Mouse (Mus musculus) CH12.LX (cell line): Measurements from ENCODE around the gene Kap. TPM values are rescaled to one million over a fixed set of nuclear protein-coding genes. Genes with fewer than 3 reads are reported as not detected.
"Not testable (repeated sequence)": the region's sequence is repeated elsewhere in the genome, so short reads cannot be mapped to it uniquely, and the experiment has no call there.

Experiments
- DNase-seq: peaks from one replicate; pipeline ENCODE4 v3.0.0-alpha.2; 2013; ENCODE audit errors: extremely low read depth
- H3K27ac ChIP-seq: 2 replicates; pipeline ENCODE4 v1.5.1; 2012; ENCODE audit warnings: low read depth, mild to moderate bottlenecking, control low read depth, moderate library complexity; ENCODE audit not compliant: insufficient read depth
- H3K27me3 ChIP-seq: replicated peaks from 2 replicates; pipeline ENCODE3; 2012; ENCODE audit warnings: inconsistent platforms
- H3K36me3 ChIP-seq, 2 experiments: replicated peaks in 1 of 2; 2 replicates each; pipeline versions ENCODE3 to v1.6.1; 2012; ENCODE audit warnings: inconsistent platforms in 1 of 2, low read length in 1 of 2, mild to moderate bottlenecking in 1 of 2, mixed read lengths in 1 of 2, moderate library complexity in 1 of 2; ENCODE audit not compliant: control insufficient read depth in 1 of 2, insufficient read depth in 1 of 2
- H3K4me1 ChIP-seq, 2 experiments: 2 replicates each; pipeline ENCODE4 v1.6.1; 2012; ENCODE audit warnings: inconsistent platforms in 1 of 2, moderate library complexity in 1 of 2; ENCODE audit not compliant: insufficient read depth in 2 of 2, control insufficient read depth in 1 of 2
- H3K4me2 ChIP-seq: 2 replicates; pipeline ENCODE4 v1.6.1; 2012; ENCODE audit warnings: low read depth, mild to moderate bottlenecking, control low read depth; ENCODE audit not compliant: poor library complexity, insufficient read depth, severe bottlenecking
- H3K4me3 ChIP-seq, 3 experiments: fragments of 150-350 bp in 1 of 3; sonication (generic) in 1 of 3; replicated peaks in 1 of 3; 2 replicates each; pipeline versions ENCODE3 to v1.5.1; 2011 to 2012; ENCODE audit warnings: low read depth in 2 of 3, low read length in 2 of 3, mild to moderate bottlenecking in 2 of 3, moderate library complexity in 2 of 3, control low read depth in 1 of 3, improper control_type of control experiment in 1 of 3, inconsistent platforms in 1 of 3, mixed read lengths in 1 of 3; ENCODE audit not compliant: poor library complexity in 1 of 3
- H3K79me2 ChIP-seq: replicated peaks from 2 replicates; pipeline ENCODE4 v1.6.1; 2012; ENCODE audit warnings: mild to moderate bottlenecking, moderate library complexity; ENCODE audit not compliant: control insufficient read depth, poor library complexity, insufficient read depth, severe bottlenecking; ENCODE audit errors: extremely low read depth
- H3K9ac ChIP-seq: 2 replicates; pipeline ENCODE4 v1.6.1; 2012; ENCODE audit warnings: low read depth, mild to moderate bottlenecking, control low read depth, moderate library complexity; ENCODE audit not compliant: insufficient read depth
- H3K9me3 ChIP-seq: replicated peaks from 2 replicates; pipeline ENCODE3; 2012; ENCODE audit warnings: low read length, inconsistent platforms, mixed read lengths
- CTCF ChIP-seq, 2 experiments: IDR thresholded peaks in 1 of 2; conservative IDR thresholded peaks in 1 of 2; 2 replicates each; pipeline ENCODE4 v1.5.1; 2011 to 2012; ENCODE audit warnings: low read depth in 2 of 2, low read length in 2 of 2, improper control_type of control experiment in 1 of 2, inconsistent platforms in 1 of 2, mild to moderate bottlenecking in 1 of 2, moderate library complexity in 1 of 2
- E2F4 ChIP-seq: IDR thresholded peaks from 2 replicates; pipeline ENCODE4 v1.6.1; 2011; ENCODE audit warnings: low read depth, low read length, improper control_type of control experiment; ENCODE audit not compliant: insufficient replicate concordance
- IRF4 ChIP-seq: IDR thresholded peaks from 2 replicates; pipeline ENCODE4 v1.6.1; 2014; ENCODE audit warnings: low read depth, mild to moderate bottlenecking, inconsistent platforms, low read length, improper control_type of control experiment
- JUN ChIP-seq: IDR thresholded peaks from 2 replicates; pipeline ENCODE4 v1.6.1; 2011; ENCODE audit warnings: low read depth, mild to moderate bottlenecking, low read length, improper control_type of control experiment, moderate library complexity; ENCODE audit not compliant: insufficient read depth
- MAFK ChIP-seq: IDR thresholded peaks from 2 replicates; pipeline ENCODE4 v1.6.1; 2011; ENCODE audit warnings: low read length, improper control_type of control experiment; ENCODE audit not compliant: insufficient replicate concordance
- PAX5 ChIP-seq: IDR thresholded peaks from 2 replicates; pipeline ENCODE4 v1.6.1; 2012; ENCODE audit warnings: low read length, inconsistent platforms, mixed read lengths
- SIN3A ChIP-seq: IDR thresholded peaks from 2 replicates; pipeline ENCODE4 v1.6.1; 2012; ENCODE audit warnings: low read length, improper control_type of control experiment, inconsistent platforms
- SMC3 ChIP-seq: IDR thresholded peaks from 2 replicates; pipeline ENCODE4 v1.6.1; 2011; ENCODE audit warnings: low read depth, low read length, improper control_type of control experiment
- TBP ChIP-seq: conservative IDR thresholded peaks from 2 replicates; pipeline ENCODE4 v1.6.1; 2011; ENCODE audit warnings: low read depth, low read length, improper control_type of control experiment
- UBTF ChIP-seq: IDR thresholded peaks from 2 replicates; pipeline ENCODE4 v1.6.1; 2012; ENCODE audit warnings: low read depth, mild to moderate bottlenecking, inconsistent platforms, low read length, improper control_type of control experiment, moderate library complexity
- ZKSCAN1 ChIP-seq: IDR thresholded peaks from 2 replicates; pipeline ENCODE4 v1.6.1; 2012; ENCODE audit warnings: low read depth, inconsistent platforms, low read length, improper control_type of control experiment, borderline replicate concordance
- dilution Hi-C: fragments of 300-500 bp; cut with MboI; formaldehyde crosslinking; loops from 2 replicates; pipeline ENCODE4 v1.14.3; 2020; ENCODE audit warnings: low sequenced_read_pairs; ENCODE audit not compliant: extremely low pct_unique_long_range_greater_than_20kb, extremely low pct_ligation_motif_present
- in situ Hi-C: fragments of 300-500 bp; cut with MboI; formaldehyde crosslinking; loops from 3 replicates; pipeline ENCODE4 v1.14.3; 2019; ENCODE audit warnings: low sequenced_read_pairs, low pct_ligation_motif_present, low pct_unique_long_range_greater_than_20kb, mixed read lengths
- polyA plus RNA-seq: library from polyadenylated mRNA; unstranded; fragments of >175 nt; gene quantifications from 2 replicates; pipeline ENCODE4 v1.2.1, GENCODE M21; 2012; ENCODE audit warnings: low read depth; ENCODE audit not compliant: insufficient read length
- total RNA-seq, 2 experiments: library from RNA; depleted of rRNA; stranded (reverse); fragments of 300-350 nt in 1 of 2; fragments of >200 nt in 1 of 2; gene quantifications; 2 replicates each; pipeline ENCODE4 v1.2.3; 2012 to 2014

Gene Kap
- total and polyA plus RNA-seq, 3 experiments, result not detected

GRCm38 (mm10) chr6:133855871-133856270 lies 2.3 kb upstream of the Kap start:
- in situ Hi-C loops, result loop anchor here (25.0 kb wide), 1 partner anchor 144 kb away; no protein-coding TSS in a partner anchor

DNA sequence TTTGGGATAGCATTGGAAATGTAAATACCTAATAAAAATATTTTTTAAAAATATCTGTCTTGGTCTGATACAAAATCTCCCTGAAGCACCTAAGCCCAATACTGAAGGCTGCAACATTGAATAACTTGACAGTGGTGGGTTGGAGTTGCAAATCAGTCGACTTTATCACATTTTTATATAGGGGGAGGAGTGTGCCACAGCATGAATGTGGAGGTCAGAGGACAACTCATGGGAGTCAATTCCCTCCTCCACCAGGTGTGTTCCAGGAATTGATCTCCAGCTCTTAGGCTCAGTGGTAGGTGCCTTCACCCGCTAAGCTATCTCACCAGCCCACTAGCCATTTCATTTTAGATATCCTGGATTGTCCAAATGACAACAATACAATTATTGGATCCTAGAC lies 4.2 kb downstream of the Kap start:
- Histone ChIP-seq H3K4me3 (no peak overlapping the region), H3K27me3 (peaks cover 47% of the 10 kb centered on the region), H3K36me3 (no peaks in the 10 kb centered on the region), H3K9me3 (no peaks in the 10 kb centered on the region)
- DNase-seq, result no peak
- dilution Hi-C loops, result no loop called here
- TF ChIP-seq SMC3, result no peak
- TF ChIP-seq, all 38 proteins: peak for 0
- Histone ChIP-seq H3K4me1 (no peaks in the 10 kb centered on the region), H3K27ac (no peak overlapping the region), H3K4me2 (no peak overlapping the region), H3K9ac (no peak overlapping the region), H3K79me2 (no peaks in the 10 kb centered on the region)
- in situ Hi-C loops, result no loop called here

More at GRCm38 (mm10) chr6:133855871-133856270, 2.3 kb upstream of the Kap start:
- H3K27ac ChIP-seq, result no peak overlapping the region
- dilution Hi-C loops, result no loop called here
- TF ChIP-seq UBTF (no peak), ZKSCAN1 (no peak), TBP (no peak), SIN3A (no peak), PAX5 (no peak), CTCF (conservative IDR thresholded peaks at IDR 0.05 in 1 of 2, IDR thresholded peaks at IDR 0.05 in 1 of 2; ENCODE audit: low read depth in 2 of 2, low read length in 2 of 2) (no peak), JUN (no peak), E2F4 (no peak), IRF4 (no peak), MAFK (no peak)
- H3K36me3 ChIP-seq, result no peaks in the 10 kb centered on the region
- no peak overlapping the region for H3K9ac ChIP-seq
- H3K4me1 ChIP-seq, result no peaks in the 10 kb centered on the region
- no peak overlapping the region for H3K4me2 ChIP-seq
- H3K9me3 ChIP-seq, result no peaks in the 10 kb centered on the region
- no peak for DNase-seq
- H3K27me3 ChIP-seq, result peaks cover 83% of the 10 kb centered on the region
- H3K4me3 ChIP-seq, result no peak overlapping the region
- H3K79me2 ChIP-seq, result no peaks in the 10 kb centered on the region

DNA sequence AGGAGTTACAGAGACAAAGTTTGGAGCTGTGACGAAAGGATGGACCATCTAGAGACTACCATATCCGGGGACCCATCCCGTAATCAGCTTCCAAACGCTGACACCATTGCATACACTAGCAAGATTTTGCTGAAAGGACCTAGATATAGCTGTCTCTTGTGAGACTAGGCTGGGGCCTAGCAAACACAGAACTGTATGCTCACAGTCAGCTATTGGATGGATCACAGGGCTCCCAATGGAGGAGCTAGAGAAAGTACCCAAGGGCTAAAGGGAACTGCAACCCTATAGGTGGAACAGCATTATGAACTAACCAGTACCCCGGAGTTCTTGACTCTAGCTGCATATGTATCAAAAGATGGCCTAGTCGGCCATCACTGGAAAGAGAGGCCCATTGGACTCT lies 4.7 kb downstream of the Kap start:
- H3K9ac ChIP-seq, H3K4me3 ChIP-seq, H3K79me2 ChIP-seq, H3K9me3 ChIP-seq, H3K36me3 ChIP-seq, DNase-seq, in situ Hi-C loops, dilution Hi-C loops, H3K27ac ChIP-seq, H3K4me1 ChIP-seq, H3K4me2 ChIP-seq: not testable (repeated sequence)
- H3K27me3 ChIP-seq, result peaks cover 42% of the 10 kb centered on the region

GRCm38 (mm10) chr6:133838296-133838995 lies 15.1 kb downstream of the Kap start:
- H3K4me2 ChIP-seq, H3K79me2 ChIP-seq, H3K4me3 ChIP-seq, dilution Hi-C loops, H3K9ac ChIP-seq, in situ Hi-C loops, H3K9me3 ChIP-seq, DNase-seq, H3K4me1 ChIP-seq, H3K27ac ChIP-seq, H3K36me3 ChIP-seq: not testable (repeated sequence)
- H3K27me3 ChIP-seq, result peaks cover 27% of the 10 kb centered on the region
